Mouse (Mus musculus): ENCODE results near the gene Pak7.

Gene Pak7

DNA sequence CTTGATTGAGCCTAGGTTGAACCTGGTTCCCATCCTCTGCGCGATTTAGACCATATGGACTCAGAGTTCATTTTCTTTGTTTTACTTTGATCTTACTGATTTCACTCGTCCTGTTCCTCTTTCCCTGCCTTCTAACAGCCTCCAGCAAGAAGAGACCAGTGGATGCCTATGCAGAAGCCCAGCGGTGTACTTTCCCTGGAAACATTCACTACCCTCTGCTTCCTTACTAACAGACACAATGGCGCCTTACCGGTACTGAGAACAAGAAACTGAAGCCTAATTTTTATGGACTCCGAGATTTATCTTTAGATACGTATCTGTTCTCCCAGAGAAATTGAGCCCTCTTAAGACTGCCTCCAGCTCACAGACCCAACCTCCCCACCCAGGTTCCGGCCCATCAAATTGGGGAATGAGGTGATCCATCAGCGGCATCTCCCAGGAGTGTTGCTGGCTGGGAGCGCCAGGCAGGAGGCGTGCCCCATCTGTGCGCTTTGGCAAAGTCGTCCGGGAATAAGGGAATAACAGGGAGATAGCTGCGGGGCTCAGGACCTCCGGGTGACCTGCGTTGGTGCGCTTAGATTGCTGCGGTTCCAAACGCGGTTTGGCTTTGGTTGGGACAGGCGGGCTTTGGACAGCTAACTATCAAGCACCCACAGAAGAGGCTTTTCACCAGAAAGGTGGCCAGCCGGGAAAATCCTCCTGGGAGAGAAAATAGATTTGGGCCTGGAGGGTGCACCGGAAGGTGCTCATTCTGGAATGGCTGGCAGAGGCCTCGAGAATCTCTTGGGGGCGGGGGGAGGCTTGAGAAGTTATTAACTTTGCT, 336.8 kb downstream of the Pak7 start:
- no peak for DNase-seq (ENCODE audit: extremely low read depth, low read depth, low spot score)

- no peak for DNase-seq (ENCODE audit: extremely low read depth, low read depth, low spot score)
These were observed 339.3 kb downstream of the Pak7 start for GRCm38 (mm10) chr2:136048464-136048863.
